Mouse (Mus musculus) E14TG2a.4 (cell line): Measurements from ENCODE around the gene Ccdc106.
"Not testable (repeated sequence)": the region's sequence is repeated elsewhere in the genome, so short reads cannot be mapped to it uniquely, and the experiment has no call there.

ENCODE experiments used
- H3K27me3 ChIP-seq: 2 replicates; pipeline ENCODE4 v1.6.1; 2014; ENCODE audit warnings: low read length, control low read depth; ENCODE audit not compliant: insufficient read depth
- H3K36me3 ChIP-seq: 2 replicates; pipeline ENCODE4 v1.6.1; 2014; ENCODE audit warnings: low read length, control low read depth; ENCODE audit not compliant: insufficient read depth
- H3K4me1 ChIP-seq: replicated peaks from 2 replicates; pipeline ENCODE4 v1.6.1; 2014; ENCODE audit warnings: low read depth, low read length, control low read depth
- H3K4me3 ChIP-seq: replicated peaks from 2 replicates; pipeline ENCODE4 v1.5.1; 2014; ENCODE audit warnings: mild to moderate bottlenecking, low read length
- H3K9me3 ChIP-seq: 2 replicates; pipeline ENCODE4 v1.6.1; 2014; ENCODE audit warnings: low read length, control low read depth
- CTCF ChIP-seq: conservative IDR thresholded peaks from 2 replicates; pipeline ENCODE4 v1.5.1; 2014; ENCODE audit warnings: low read length
- NANOG ChIP-seq: IDR thresholded peaks from 2 replicates; pipeline ENCODE4 v1.6.1; 2014; ENCODE audit warnings: borderline replicate concordance, low read length, mixed read lengths
- POU5F1 ChIP-seq: IDR thresholded peaks from 2 replicates; pipeline ENCODE4 v1.6.1; 2014; ENCODE audit warnings: low read length, borderline replicate concordance

Gene Ccdc106

GRCm38 (mm10) chr7:4993999-4994788 is 26.2 kb upstream of the Ccdc106 start:
- H3K9me3 ChIP-seq = peaks cover 10% of the 10 kb centered on the region; the same call in 1 of the 2 replicates
- peak overlapping the region; percentile 77 for H3K4me3 ChIP-seq
- H3K27me3 ChIP-seq = peaks cover 60% of the 10 kb centered on the region
- TF ChIP-seq NANOG (no peak), POU5F1 (no peak), CTCF (no peak)
- no peaks in the 10 kb centered on the region for H3K36me3 ChIP-seq
- peaks cover 46% of the 10 kb centered on the region for H3K4me1 ChIP-seq

GRCm38 (mm10) chr7:4995268-4996002 is 24.9 kb upstream of the Ccdc106 start:
- H3K27me3 ChIP-seq = peaks cover 60% of the 10 kb centered on the region
- peak overlapping the region; percentile 77 for H3K4me3 ChIP-seq
- H3K36me3 ChIP-seq = no peaks in the 10 kb centered on the region
- TF ChIP-seq NANOG (no peak), CTCF (no peak), POU5F1 (no peak)
- H3K4me1 ChIP-seq = peaks cover 48% of the 10 kb centered on the region
- peaks cover 10% of the 10 kb centered on the region; the same call in 1 of the 2 replicates for H3K9me3 ChIP-seq

- Histone ChIP-seq H3K4me1 (peaks cover 48% of the 10 kb centered on the region), H3K9me3 (0 out of 2 replicates have a peak, but pooled peaks cover 3% of the 10 kb centered on the region), H3K4me3 (peak within 1 kb of the TSS; percentile 77), H3K36me3 (no peaks in the 10 kb centered on the region), H3K27me3 (peaks cover 51% of the 10 kb centered on the region)
- TF ChIP-seq CTCF = no peak
- TF ChIP-seq NANOG = no peak
- no peak for TF ChIP-seq POU5F1
These were observed 24.1 kb upstream of the Ccdc106 start, which contains the start of gene Zfp579 for GRCm38 (mm10) chr7:4996003-4996895. Gene Zfp579 (minus strand): TSS chr7:4996158.

DNA sequence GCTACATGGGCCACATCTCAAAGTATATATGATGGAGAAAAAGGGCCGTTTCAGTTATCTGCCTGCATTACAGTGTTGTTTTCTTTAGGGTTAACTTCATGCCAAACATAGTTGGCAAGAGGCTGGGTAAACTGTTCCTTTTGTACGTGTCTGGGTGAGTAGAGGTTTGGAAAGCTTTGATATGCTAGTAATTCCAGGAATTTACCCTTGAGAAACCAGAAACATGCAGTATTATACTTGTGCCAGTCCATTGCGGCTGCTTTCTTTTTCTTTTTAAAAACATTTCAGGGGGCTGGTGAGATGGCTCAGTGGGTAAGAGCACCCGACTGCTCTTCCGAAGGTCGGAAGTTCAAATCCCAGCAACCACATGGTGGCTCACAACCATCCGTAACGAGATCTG is 23.4 kb upstream of the Ccdc106 start:
- Histone ChIP-seq H3K9me3 (peaks cover under 1% of the 10 kb centered on the region), H3K27me3 (peaks cover 46% of the 10 kb centered on the region), H3K4me1 (peaks cover 48% of the 10 kb centered on the region), H3K4me3 (no peak overlapping the region), H3K36me3 (no peaks in the 10 kb centered on the region)
- TF ChIP-seq POU5F1 (no peak), CTCF (no peak), NANOG (no peak)

DNA sequence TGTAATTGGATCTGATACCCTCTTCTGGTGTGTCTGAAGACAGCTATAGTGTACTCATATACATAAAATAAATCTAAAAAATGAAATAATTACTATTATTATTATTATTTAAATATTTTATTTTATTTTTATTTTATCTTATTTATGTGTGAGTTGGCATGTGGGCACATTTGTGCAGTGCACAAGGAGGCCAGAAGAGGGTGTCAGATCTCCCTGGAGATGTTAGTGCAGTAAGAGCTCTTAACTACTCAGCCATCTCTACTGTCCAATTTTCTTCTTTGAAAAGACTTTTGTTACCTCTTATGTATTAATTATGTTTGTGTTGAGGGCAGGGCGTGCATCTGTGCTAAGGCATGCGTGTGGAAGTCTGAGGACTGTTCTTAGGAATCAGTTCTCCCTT is 20.5 kb upstream of the Ccdc106 start:
- Histone ChIP-seq H3K4me1 (peaks cover 27% of the 10 kb centered on the region), H3K36me3 (no peaks in the 10 kb centered on the region), H3K27me3 (peaks cover 25% of the 10 kb centered on the region), H3K9me3 (peaks cover 23% of the 10 kb centered on the region), H3K4me3 (no peak overlapping the region)
- TF ChIP-seq CTCF = peak; percentile 46
- TF ChIP-seq POU5F1 = no peak

- H3K9me3 ChIP-seq = peaks cover 23% of the 10 kb centered on the region
- H3K4me3 ChIP-seq = not testable (repeated sequence)
- H3K27me3 ChIP-seq = peaks cover 13% of the 10 kb centered on the region; the same call in 1 of the 2 replicates
- peaks cover 22% of the 10 kb centered on the region for H3K36me3 ChIP-seq
- peaks cover 28% of the 10 kb centered on the region for H3K4me1 ChIP-seq
These were observed 17.5 kb upstream of the Ccdc106 start for GRCm38 (mm10) chr7:5002876-5003275.

DNA sequence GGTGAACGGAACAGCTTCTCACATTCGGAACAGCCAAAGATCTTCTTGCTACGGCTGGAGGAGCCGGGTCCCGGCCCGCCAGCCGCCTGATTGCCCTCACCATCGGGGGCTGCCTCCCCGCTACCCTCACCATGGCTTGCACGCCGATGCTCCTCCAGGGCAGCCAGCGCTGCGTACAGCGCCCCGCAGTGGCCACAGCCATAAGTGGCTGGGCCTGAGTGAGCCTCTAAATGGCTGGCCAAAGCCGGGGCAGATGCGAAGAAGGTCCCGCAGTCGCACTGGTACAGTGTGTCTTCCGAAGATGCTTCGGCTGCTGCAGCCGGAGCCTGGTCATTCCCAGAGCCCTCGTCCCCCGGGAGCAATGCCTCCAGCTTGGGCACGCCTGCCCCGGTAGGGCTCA is 12.1 kb upstream of the Ccdc106 start:
- Histone ChIP-seq H3K27me3 (peaks cover 4% of the 10 kb centered on the region; the same call in 1 of the 2 replicates), H3K4me1 (peaks cover 67% of the 10 kb centered on the region), H3K36me3 (peaks cover 71% of the 10 kb centered on the region), H3K9me3 (peaks cover 10% of the 10 kb centered on the region; the same call in 1 of the 2 replicates), H3K4me3 (peak overlapping the region; percentile 79)
- TF ChIP-seq NANOG (no peak), CTCF (peak; percentile 58), POU5F1 (no peak)
